10 mouse cellular contexts compared by ENCODE assay signal in genomic region chr1:122328276-122328675, GRCm38 (mm10).
"Had no signal": no experiment of that assay in that cellular context is flagged by ENCODE, and none has a peak within 500 bp of the region (broad histone marks: within the 10 kb centered on the region; RNA-seq: fewer than 3 reads in every experiment).

No protein-coding gene starts in this region.

- ATAC-seq: liver, postnatal 0 days; midbrain, embryonic 16.5 days had no signal

- DNase-seq: kidney, postnatal 36 days; layer of hippocampus, adult 9-11 months; layer of hippocampus, postnatal 36 days; liver, embryonic 13.5 days; liver, postnatal 0 days; lung, postnatal 14 days; right cerebral cortex, postnatal 14 days; thymus, adult 2 months; thymus, postnatal 25 days had no signal
